Mouse (Mus musculus) megakaryocyte, embryonic 14.5 days (primary cell): ENCODE measurements around the gene Eya3.

Experiments
- FLI1 ChIP-seq: IDR thresholded peaks from 2 replicates; pipeline ENCODE4 v1.6.1; 2012; ENCODE audit warnings: low read length, inconsistent platforms, mixed read lengths
- GATA1 ChIP-seq: IDR thresholded peaks from 3 replicates; pipeline ENCODE4 v1.6.1; 2012; ENCODE audit warnings: mixed read lengths, low read length, inconsistent platforms, borderline replicate concordance

- no peak for TF ChIP-seq GATA1
- TF ChIP-seq FLI1 = no peak
Measured at GRCm38 (mm10) chr4:132741491-132741890, 102.7 kb downstream of the Eya3 start.
